Mouse (Mus musculus): ENCODE measurements around the gene Inpp5d. TPM values are rescaled to one million over a fixed set of nuclear protein-coding genes. Genes with fewer than 3 reads are reported as not detected.
"Not testable (repeated sequence)": the region's sequence is repeated elsewhere in the genome, so short reads cannot be mapped to it uniquely, and the experiment has no call there.

Inpp5d gene
- polyA plus RNA-seq, 1 experiment, result 278 TPM

DNA sequence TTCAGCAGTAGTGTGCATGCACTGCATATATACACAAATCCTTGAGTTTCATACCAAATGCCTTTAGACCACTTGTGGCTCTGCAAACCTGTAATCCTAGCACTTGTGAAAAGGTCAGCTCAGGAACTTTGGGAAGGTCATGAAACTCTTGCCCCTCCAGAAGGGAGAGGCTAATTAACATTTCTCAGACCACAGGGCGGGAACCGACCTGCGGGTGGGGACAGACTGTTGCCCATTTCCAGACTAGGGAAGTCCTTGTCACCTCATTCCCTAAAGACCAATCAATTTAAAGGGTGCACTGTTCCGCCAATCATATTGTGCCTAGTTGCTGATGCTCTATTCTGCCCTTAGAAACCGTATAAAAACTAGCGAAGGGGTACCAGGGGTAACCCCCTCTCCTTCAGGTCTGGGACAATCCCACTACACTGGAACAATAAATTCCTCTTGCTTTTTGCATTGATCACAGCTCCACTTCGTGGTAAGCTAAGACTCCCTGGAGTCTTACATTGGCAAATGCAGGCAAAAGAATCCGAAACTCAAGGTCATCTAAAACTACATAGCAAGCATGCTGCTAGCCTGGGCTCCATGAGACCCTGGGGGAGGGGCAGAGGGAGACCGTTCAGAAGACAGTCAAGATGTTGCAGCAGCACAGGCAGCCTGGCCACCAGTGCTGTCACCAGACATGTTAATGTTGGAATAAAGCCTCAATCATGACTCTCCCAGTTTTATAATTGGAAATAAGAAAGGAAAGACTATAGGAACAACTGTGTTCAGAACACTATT lies 53.9 kb downstream of the Inpp5d start:
- TF ChIP-seq CTCF (IDR thresholded peaks at IDR 0.05; ENCODE audit: borderline replicate concordance, control insufficient read depth, extremely low read depth, insufficient read depth, low read length, poor library complexity), result no peak
- TF ChIP-seq POLR2A (IDR thresholded peaks at IDR 0.05; ENCODE audit: control insufficient read depth, extremely low read depth, insufficient read depth, low read length, poor library complexity), result no peak
- no peaks in the 10 kb centered on the region for H3K4me1 ChIP-seq (replicated peaks; ENCODE audit: control insufficient read depth, insufficient read depth, low read length)
- no peak for DNase-seq
- whole genome bisulfite sequencing, result 93% methylated on average over 9 of the region's 9 CpGs
- no peaks in the 10 kb centered on the region for H3K27me3 ChIP-seq (ENCODE audit: control insufficient read depth, insufficient read depth, low read length)
- H3K27ac ChIP-seq (ENCODE audit: control insufficient read depth, insufficient read depth, low read length), result no peak overlapping the region
- H3K4me3 ChIP-seq (ENCODE audit: control insufficient read depth, insufficient read depth, low read length), result no peak overlapping the region
- peaks cover 23% of the 10 kb centered on the region for H3K36me3 ChIP-seq (ENCODE audit: control insufficient read depth, insufficient read depth, low read length)

DNA sequence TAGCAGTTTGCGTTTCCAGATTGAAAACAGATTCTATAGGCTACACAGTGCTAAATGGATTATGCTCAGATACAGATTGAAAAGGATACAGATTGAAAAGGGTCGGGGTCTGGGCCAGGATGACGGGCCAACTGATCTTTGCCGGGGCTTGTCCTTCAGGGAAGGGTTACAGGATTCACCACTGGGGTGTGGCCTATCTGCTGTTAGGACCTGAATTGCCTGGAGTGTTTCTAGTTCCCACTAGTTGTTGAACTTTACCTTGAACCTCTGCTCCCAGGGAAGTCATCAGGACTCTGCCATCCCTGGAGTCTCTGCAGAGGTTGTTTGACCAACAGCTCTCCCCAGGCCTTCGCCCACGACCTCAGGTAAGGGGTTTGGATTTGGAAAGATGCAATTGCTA lies 55.9 kb downstream of the Inpp5d start:
- Histone ChIP-seq H3K36me3 (ENCODE audit: control insufficient read depth, insufficient read depth, low read length) (peaks cover 11% of the 10 kb centered on the region), H3K27me3 (ENCODE audit: control insufficient read depth, insufficient read depth, low read length) (no peaks in the 10 kb centered on the region), H3K4me3 (ENCODE audit: control insufficient read depth, insufficient read depth, low read length) (no peak overlapping the region), H3K4me1 (replicated peaks; ENCODE audit: control insufficient read depth, insufficient read depth, low read length) (no peaks in the 10 kb centered on the region), H3K27ac (ENCODE audit: control insufficient read depth, insufficient read depth, low read length) (no peak overlapping the region)
- TF ChIP-seq CTCF (IDR thresholded peaks at IDR 0.05; ENCODE audit: borderline replicate concordance, control insufficient read depth, extremely low read depth, insufficient read depth, low read length, poor library complexity), result no peak
- no peak for TF ChIP-seq POLR2A (IDR thresholded peaks at IDR 0.05; ENCODE audit: control insufficient read depth, extremely low read depth, insufficient read depth, low read length, poor library complexity)
- 94% methylated on average over 6 of the region's 6 CpGs for WGBS
- DNase-seq, result no peak

DNA sequence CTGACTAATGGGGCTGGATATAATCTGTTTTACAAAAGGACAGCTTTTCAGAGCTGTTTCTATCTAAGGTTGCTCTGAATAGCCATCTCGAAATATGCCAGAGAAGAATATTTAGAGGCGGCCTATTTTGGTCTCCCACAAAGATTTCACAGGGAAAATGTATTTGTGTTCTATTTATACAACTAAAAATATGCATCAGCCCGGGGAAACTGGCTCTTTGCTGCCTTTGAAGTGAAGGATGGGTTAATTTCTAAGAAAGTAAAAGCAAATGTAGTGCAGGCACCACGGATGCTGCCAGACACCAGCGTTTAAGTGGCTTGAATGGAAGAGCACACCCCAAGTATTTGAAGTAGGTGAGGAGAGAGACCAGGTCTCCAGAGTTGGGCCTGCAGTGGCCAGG lies 59.0 kb downstream of the Inpp5d start:
- no peak for DNase-seq
- Histone ChIP-seq H3K4me3 (ENCODE audit: control insufficient read depth, insufficient read depth, low read length) (no peak overlapping the region), H3K27me3 (ENCODE audit: control insufficient read depth, insufficient read depth, low read length) (no peaks in the 10 kb centered on the region), H3K4me1 (replicated peaks; ENCODE audit: control insufficient read depth, insufficient read depth, low read length) (no peaks in the 10 kb centered on the region), H3K36me3 (ENCODE audit: control insufficient read depth, insufficient read depth, low read length) (peaks cover 18% of the 10 kb centered on the region), H3K27ac (ENCODE audit: control insufficient read depth, insufficient read depth, low read length) (no peak overlapping the region)
- WGBS, result 93% methylated on average over 5 of the region's 5 CpGs
- no peak for TF ChIP-seq CTCF (IDR thresholded peaks at IDR 0.05; ENCODE audit: borderline replicate concordance, control insufficient read depth, extremely low read depth, insufficient read depth, low read length, poor library complexity)
- TF ChIP-seq POLR2A (IDR thresholded peaks at IDR 0.05; ENCODE audit: control insufficient read depth, extremely low read depth, insufficient read depth, low read length, poor library complexity), result no peak

DNA sequence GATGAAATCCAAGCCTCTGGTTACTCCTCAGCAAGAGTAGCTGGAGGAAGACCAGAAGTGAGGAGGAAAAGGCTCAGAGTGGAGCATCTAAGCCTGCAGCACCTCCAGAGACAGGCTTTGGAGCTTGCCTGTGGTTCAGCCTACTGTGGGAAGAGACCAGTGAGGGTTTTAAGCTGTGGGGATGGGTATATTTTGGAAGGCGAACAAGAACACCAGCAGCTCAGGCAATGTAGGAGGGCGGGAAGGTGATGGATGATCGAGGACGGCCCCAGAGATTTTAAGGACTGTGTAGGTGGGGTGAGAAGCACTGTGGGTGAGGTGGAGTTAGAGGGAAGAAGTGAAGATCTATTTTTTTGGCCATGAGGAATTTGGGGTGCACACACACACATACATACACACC lies 60.8 kb downstream of the Inpp5d start:
- Histone ChIP-seq H3K27ac (ENCODE audit: control insufficient read depth, insufficient read depth, low read length) (no peak overlapping the region), H3K4me1 (replicated peaks; ENCODE audit: control insufficient read depth, insufficient read depth, low read length) (no peaks in the 10 kb centered on the region), H3K36me3 (ENCODE audit: control insufficient read depth, insufficient read depth, low read length) (peaks cover 29% of the 10 kb centered on the region), H3K4me3 (ENCODE audit: control insufficient read depth, insufficient read depth, low read length) (no peak overlapping the region), H3K27me3 (ENCODE audit: control insufficient read depth, insufficient read depth, low read length) (no peaks in the 10 kb centered on the region)
- TF ChIP-seq POLR2A (IDR thresholded peaks at IDR 0.05; ENCODE audit: control insufficient read depth, extremely low read depth, insufficient read depth, low read length, poor library complexity) (no peak), CTCF (IDR thresholded peaks at IDR 0.05; ENCODE audit: borderline replicate concordance, control insufficient read depth, extremely low read depth, insufficient read depth, low read length, poor library complexity) (no peak)
- no peak for DNase-seq
- 98% methylated on average over 4 of the region's 4 CpGs for WGBS

DNA sequence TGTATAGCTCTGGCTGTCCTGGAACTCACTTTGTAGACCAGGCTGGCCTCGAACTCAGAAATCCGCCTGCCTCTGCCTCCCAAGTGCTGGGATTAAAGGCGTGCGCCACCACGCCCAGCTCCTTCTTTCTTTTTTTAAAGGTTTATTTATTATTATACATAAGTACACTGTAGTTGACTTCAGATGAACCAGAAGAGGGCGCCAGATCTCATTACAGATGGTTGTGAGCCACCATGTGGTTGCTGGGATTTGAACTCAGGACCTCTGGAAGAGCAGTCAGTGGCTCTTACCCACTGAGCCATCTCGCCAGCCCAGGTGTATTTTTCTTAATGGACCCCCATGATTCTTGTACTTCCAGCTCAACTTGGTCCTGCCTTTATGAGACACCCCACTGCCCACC lies 62.4 kb downstream of the Inpp5d start:
- WGBS, result 92% methylated on average over 7 of the region's 7 CpGs
- not testable (repeated sequence) for H3K4me3 ChIP-seq (ENCODE audit: control insufficient read depth, insufficient read depth, low read length); H3K27ac ChIP-seq (ENCODE audit: control insufficient read depth, insufficient read depth, low read length); H3K4me1 ChIP-seq (replicated peaks; ENCODE audit: control insufficient read depth, insufficient read depth, low read length); DNase-seq; H3K27me3 ChIP-seq (ENCODE audit: control insufficient read depth, insufficient read depth, low read length)
- peaks cover 29% of the 10 kb centered on the region for H3K36me3 ChIP-seq (ENCODE audit: control insufficient read depth, insufficient read depth, low read length)

DNA sequence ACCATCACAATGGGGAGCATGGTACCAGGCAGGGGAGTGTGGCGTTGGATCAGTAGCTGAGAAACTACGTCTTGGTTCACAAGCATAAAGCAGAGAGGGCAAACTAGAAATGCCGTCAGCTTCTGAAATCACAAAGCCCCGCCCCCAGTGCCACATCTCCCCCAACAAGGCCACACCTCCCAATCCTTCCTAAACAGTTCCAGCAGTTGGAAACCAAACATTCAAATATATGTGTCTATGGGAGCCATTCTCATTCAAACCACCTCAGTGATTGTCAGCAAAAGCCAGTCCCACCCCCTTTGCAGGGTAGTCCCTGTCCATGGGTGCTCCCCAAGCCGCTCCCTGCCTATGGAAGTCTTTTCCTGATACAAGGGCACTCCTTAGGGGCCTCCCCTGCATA lies 64.0 kb downstream of the Inpp5d start:
- DNase-seq, result no peak
- 99% methylated on average over 5 of the region's 5 CpGs for WGBS

DNA sequence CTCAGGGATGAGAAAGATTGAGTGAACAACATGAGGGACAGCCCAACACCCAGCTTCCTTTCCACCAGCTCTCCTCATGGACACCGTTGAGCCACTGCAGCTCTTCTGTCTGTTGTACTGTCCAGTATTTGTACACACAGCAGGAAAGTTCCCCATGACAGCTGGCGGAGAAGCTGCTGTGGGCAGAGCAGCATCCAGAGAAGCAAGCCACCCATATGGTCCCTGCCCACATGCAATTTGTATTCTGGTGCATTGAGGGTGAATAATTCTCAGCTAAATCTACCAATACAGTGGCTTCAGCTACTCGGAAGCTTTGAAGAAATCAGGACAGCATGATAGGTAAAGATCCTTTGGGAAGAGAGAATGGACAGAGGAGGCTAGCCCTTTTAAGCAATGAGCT lies 64.7 kb downstream of the Inpp5d start:
- H3K36me3 ChIP-seq (ENCODE audit: control insufficient read depth, insufficient read depth, low read length), result peaks cover 35% of the 10 kb centered on the region
- H3K4me1 ChIP-seq (replicated peaks; ENCODE audit: control insufficient read depth, insufficient read depth, low read length), result no peaks in the 10 kb centered on the region
- no peak overlapping the region for H3K4me3 ChIP-seq (ENCODE audit: control insufficient read depth, insufficient read depth, low read length)
- no peaks in the 10 kb centered on the region for H3K27me3 ChIP-seq (ENCODE audit: control insufficient read depth, insufficient read depth, low read length)
- H3K27ac ChIP-seq (ENCODE audit: control insufficient read depth, insufficient read depth, low read length), result no peak overlapping the region
- TF ChIP-seq POLR2A (IDR thresholded peaks at IDR 0.05; ENCODE audit: control insufficient read depth, extremely low read depth, insufficient read depth, low read length, poor library complexity) (no peak), CTCF (IDR thresholded peaks at IDR 0.05; ENCODE audit: borderline replicate concordance, control insufficient read depth, extremely low read depth, insufficient read depth, low read length, poor library complexity) (no peak)
- no peak for DNase-seq
- 97% methylated on average over 3 of the region's 3 CpGs for WGBS

More for the DNA sequence above, 64.0 kb downstream of the Inpp5d start:
- no peak for TF ChIP-seq POLR2A (IDR thresholded peaks at IDR 0.05; ENCODE audit: control insufficient read depth, extremely low read depth, insufficient read depth, low read length, poor library complexity)
- TF ChIP-seq CTCF (IDR thresholded peaks at IDR 0.05; ENCODE audit: borderline replicate concordance, control insufficient read depth, extremely low read depth, insufficient read depth, low read length, poor library complexity), result no peak
- Histone ChIP-seq H3K4me1 (replicated peaks; ENCODE audit: control insufficient read depth, insufficient read depth, low read length) (no peaks in the 10 kb centered on the region), H3K27ac (ENCODE audit: control insufficient read depth, insufficient read depth, low read length) (no peak overlapping the region), H3K27me3 (ENCODE audit: control insufficient read depth, insufficient read depth, low read length) (no peaks in the 10 kb centered on the region), H3K4me3 (ENCODE audit: control insufficient read depth, insufficient read depth, low read length) (no peak overlapping the region), H3K36me3 (ENCODE audit: control insufficient read depth, insufficient read depth, low read length) (peaks cover 35% of the 10 kb centered on the region)
